Mouse (Mus musculus): Measurements from ENCODE around the gene Ppan. TPM values are rescaled to one million over a fixed set of nuclear protein-coding genes. Genes with fewer than 3 reads are reported as not detected.

The Ppan gene
- polyA plus RNA-seq, 1 experiment from 2014 or later: 64.1 TPM

DNA sequence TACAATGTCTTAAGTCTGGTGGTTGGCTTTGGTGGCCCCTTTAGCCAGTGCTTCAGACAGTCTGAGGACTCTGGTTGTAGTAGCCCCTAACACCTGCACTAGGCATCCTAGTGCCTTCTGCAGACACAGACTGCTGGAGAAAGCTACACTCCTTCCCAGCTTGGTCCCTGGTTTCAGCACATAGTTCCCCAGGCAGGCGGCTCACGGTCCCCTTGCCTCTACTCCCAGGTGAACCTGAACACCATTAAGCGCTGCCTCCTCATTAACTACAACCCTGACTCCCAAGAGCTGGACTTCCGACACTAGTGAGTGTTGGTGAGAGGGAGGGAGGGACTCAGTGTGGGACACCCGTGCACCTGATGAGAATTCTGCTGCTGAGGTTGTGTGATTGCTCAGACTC lies 2.4 kb downstream of the Ppan start:
- Histone ChIP-seq H3K27me3 (ENCODE audit: control insufficient read depth, insufficient read depth, low read depth, low read length) (no peaks in the 10 kb centered on the region), H3K4me1 (replicated peaks; ENCODE audit: control insufficient read depth, insufficient read depth, low read length) (peaks cover 5% of the 10 kb centered on the region), H3K9me3 (ENCODE audit: control insufficient read depth, low read length) (no peaks in the 10 kb centered on the region), H3K27ac (ENCODE audit: low read length) (no peak overlapping the region), H3K4me3 (ENCODE audit: low read length) (no peak overlapping the region), H3K9ac (ENCODE audit: low read length) (no peak overlapping the region), H3K4me2 (ENCODE audit: low read depth, low read length) (no peak overlapping the region), H3K36me3 (ENCODE audit: control insufficient read depth, insufficient read depth, low read length) (peaks cover 55% of the 10 kb centered on the region)
- ATAC-seq (ENCODE audit: low read depth): no peak
- WGBS: 87% methylated on average over 5 of the region's 5 CpGs

GRCm38 (mm10) chr9:20891339-20892103 lies 3.5 kb downstream of the Ppan start:
- Histone ChIP-seq H3K4me2 (ENCODE audit: low read depth, low read length) (no peak overlapping the region), H3K36me3 (ENCODE audit: control insufficient read depth, insufficient read depth, low read length) (peaks cover 65% of the 10 kb centered on the region), H3K4me1 (replicated peaks; ENCODE audit: control insufficient read depth, insufficient read depth, low read length) (peaks cover 5% of the 10 kb centered on the region), H3K27ac (ENCODE audit: low read length) (no peak overlapping the region), H3K27me3 (ENCODE audit: control insufficient read depth, insufficient read depth, low read depth, low read length) (no peaks in the 10 kb centered on the region), H3K9me3 (ENCODE audit: control insufficient read depth, low read length) (no peaks in the 10 kb centered on the region), H3K9ac (ENCODE audit: low read length) (no peak overlapping the region), H3K4me3 (ENCODE audit: low read length) (no peak overlapping the region)
- 61% methylated on average over 26 of the region's 26 CpGs for WGBS
- ATAC-seq (ENCODE audit: low read depth): no peak

DNA sequence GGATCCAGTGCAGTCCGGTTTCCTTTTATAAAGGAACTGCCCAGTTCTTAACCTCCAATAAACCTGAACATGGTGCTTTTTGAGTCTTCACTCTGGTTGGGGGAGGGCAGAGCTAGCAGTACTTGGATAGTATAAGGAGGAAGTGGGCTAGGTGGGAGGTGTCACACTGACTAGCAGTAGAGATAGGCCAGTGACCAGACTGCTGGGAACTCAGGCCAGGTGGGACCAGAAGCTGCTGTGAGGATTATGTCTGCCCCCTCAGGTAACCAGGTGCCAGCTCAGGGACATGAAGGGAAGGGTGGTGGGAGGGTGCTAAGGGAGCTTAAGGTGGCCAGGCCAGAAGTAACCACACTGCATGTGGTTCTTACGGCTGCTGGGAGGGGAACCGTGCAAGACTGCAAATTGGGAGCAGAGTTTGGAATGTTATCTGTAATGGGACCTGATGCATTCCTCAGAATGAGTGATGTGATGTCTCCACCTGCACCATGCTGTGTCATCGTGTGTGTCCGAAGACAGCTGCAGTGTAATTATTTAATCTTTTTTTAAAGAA lies 4.2 kb downstream of the Ppan start:
- 58% methylated on average over 5 of the region's 5 CpGs for WGBS
- ATAC-seq (ENCODE audit: low read depth): no peak
- H3K27me3 ChIP-seq (ENCODE audit: control insufficient read depth, insufficient read depth, low read depth, low read length): no peaks in the 10 kb centered on the region
- H3K27ac ChIP-seq (ENCODE audit: low read length): no peak overlapping the region
- no peak overlapping the region for H3K4me3 ChIP-seq (ENCODE audit: low read length)
- H3K4me2 ChIP-seq (ENCODE audit: low read depth, low read length): no peak overlapping the region
- peaks cover 11% of the 10 kb centered on the region for H3K4me1 ChIP-seq (replicated peaks; ENCODE audit: control insufficient read depth, insufficient read depth, low read length)
- no peaks in the 10 kb centered on the region for H3K9me3 ChIP-seq (ENCODE audit: control insufficient read depth, low read length)
- peaks cover 65% of the 10 kb centered on the region for H3K36me3 ChIP-seq (ENCODE audit: control insufficient read depth, insufficient read depth, low read length)
- H3K9ac ChIP-seq (ENCODE audit: low read length): no peak overlapping the region

DNA sequence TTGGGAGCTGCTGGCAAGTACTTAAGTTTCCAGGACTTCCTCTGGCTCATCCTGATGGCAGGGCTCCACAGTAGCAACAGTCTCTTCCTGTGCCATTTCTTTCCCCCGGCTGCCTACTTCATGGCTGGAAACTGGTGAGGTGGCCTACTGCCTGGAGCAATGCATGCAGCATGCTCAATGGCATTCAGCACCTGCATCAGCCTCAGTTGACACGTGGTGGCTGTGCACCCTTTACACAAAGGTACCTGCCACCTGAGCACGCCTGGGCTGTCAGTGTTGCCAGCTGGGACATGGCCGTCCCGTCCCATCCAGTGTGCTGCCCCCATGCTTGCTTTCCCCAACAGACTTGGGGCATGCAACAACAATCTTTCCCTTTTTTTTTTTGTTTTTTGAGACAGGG lies 5.1 kb downstream of the Ppan start:
- 66% methylated on average over 5 of the region's 5 CpGs for WGBS
- H3K4me3 ChIP-seq (ENCODE audit: low read length): no peak overlapping the region
- H3K36me3 ChIP-seq (ENCODE audit: control insufficient read depth, insufficient read depth, low read length): peaks cover 65% of the 10 kb centered on the region
- no peak overlapping the region for H3K27ac ChIP-seq (ENCODE audit: low read length)
- no peaks in the 10 kb centered on the region for H3K9me3 ChIP-seq (ENCODE audit: control insufficient read depth, low read length)
- H3K4me2 ChIP-seq (ENCODE audit: low read depth, low read length): no peak overlapping the region
- no peaks in the 10 kb centered on the region for H3K27me3 ChIP-seq (ENCODE audit: control insufficient read depth, insufficient read depth, low read depth, low read length)
- peaks cover 18% of the 10 kb centered on the region for H3K4me1 ChIP-seq (replicated peaks; ENCODE audit: control insufficient read depth, insufficient read depth, low read length)
- H3K9ac ChIP-seq (ENCODE audit: low read length): no peak overlapping the region
- no peak for ATAC-seq (ENCODE audit: low read depth)

- H3K4me2 ChIP-seq (ENCODE audit: low read depth, low read length): no peak overlapping the region
- no peaks in the 10 kb centered on the region for H3K27me3 ChIP-seq (ENCODE audit: control insufficient read depth, insufficient read depth, low read depth, low read length)
- no peaks in the 10 kb centered on the region for H3K9me3 ChIP-seq (ENCODE audit: control insufficient read depth, low read length)
- no peak for ATAC-seq (ENCODE audit: low read depth)
- no peak overlapping the region; the same call in 1 of the 2 replicates for H3K9ac ChIP-seq (ENCODE audit: low read length)
- 79% methylated on average over 13 of the region's 13 CpGs for WGBS
- no peak overlapping the region for H3K4me3 ChIP-seq (ENCODE audit: low read length)
- H3K27ac ChIP-seq (ENCODE audit: low read length): no peak overlapping the region
- peaks cover 65% of the 10 kb centered on the region for H3K36me3 ChIP-seq (ENCODE audit: control insufficient read depth, insufficient read depth, low read length)
- H3K4me1 ChIP-seq (replicated peaks; ENCODE audit: control insufficient read depth, insufficient read depth, low read length): peaks cover 18% of the 10 kb centered on the region
These were observed 5.8 kb downstream of the Ppan start for GRCm38 (mm10) chr9:20893590-20894343.

DNA sequence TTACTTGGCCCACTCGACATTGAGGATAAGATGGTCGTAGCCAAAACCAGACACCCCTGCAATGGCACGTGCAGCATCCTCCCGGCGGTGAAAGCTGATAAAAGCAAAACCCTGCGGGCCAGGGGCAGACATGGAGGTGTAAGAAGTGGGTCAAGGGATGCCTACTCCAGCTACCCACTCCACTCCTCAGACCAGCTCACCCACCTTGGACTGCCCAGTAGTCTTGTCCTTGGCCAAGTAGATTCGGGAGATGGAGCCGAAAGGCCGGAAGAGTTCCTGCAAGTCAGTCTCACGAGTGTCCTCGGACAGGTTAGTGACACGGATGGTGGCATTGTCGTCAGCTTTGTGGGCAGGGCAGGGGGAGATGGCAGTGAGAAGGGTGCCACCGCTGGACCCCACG lies 6.7 kb downstream of the Ppan start:
- Histone ChIP-seq H3K4me3 (ENCODE audit: low read length) (no peak overlapping the region), H3K4me2 (ENCODE audit: low read depth, low read length) (no peak overlapping the region), H3K9ac (ENCODE audit: low read length) (no peak overlapping the region; the same call in 1 of the 2 replicates), H3K27ac (ENCODE audit: low read length) (no peak overlapping the region), H3K36me3 (ENCODE audit: control insufficient read depth, insufficient read depth, low read length) (peaks cover 63% of the 10 kb centered on the region), H3K27me3 (ENCODE audit: control insufficient read depth, insufficient read depth, low read depth, low read length) (no peaks in the 10 kb centered on the region), H3K4me1 (replicated peaks; ENCODE audit: control insufficient read depth, insufficient read depth, low read length) (peaks cover 13% of the 10 kb centered on the region), H3K9me3 (ENCODE audit: control insufficient read depth, low read length) (no peaks in the 10 kb centered on the region)
- no peak for ATAC-seq (ENCODE audit: low read depth)
- WGBS: 86% methylated on average over 15 of the region's 15 CpGs

DNA sequence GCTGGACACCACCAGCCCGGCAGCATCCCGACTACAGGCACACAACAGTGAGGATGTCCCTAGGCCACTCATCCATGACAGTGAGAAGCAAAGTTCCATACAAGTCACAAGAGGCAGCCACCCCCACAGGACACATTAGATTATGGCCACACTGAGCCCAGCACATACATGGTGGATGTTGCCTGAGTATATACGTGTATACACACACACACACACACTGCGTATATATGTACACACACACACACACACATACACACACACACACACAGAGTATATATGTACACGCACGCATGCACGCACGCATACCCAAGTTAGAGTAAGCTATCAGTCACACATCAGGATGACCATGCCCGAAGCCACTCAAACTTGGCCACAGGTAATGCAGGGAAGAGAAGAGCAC lies 7.4 kb downstream of the Ppan start:
- Histone ChIP-seq H3K9ac (ENCODE audit: low read length) (no peak overlapping the region), H3K27me3 (ENCODE audit: control insufficient read depth, insufficient read depth, low read depth, low read length) (no peaks in the 10 kb centered on the region), H3K9me3 (ENCODE audit: control insufficient read depth, low read length) (no peaks in the 10 kb centered on the region), H3K4me3 (ENCODE audit: low read length) (no peak overlapping the region), H3K27ac (ENCODE audit: low read length) (no peak overlapping the region), H3K36me3 (ENCODE audit: control insufficient read depth, insufficient read depth, low read length) (peaks cover 56% of the 10 kb centered on the region), H3K4me1 (replicated peaks; ENCODE audit: control insufficient read depth, insufficient read depth, low read length) (peaks cover 13% of the 10 kb centered on the region), H3K4me2 (ENCODE audit: low read depth, low read length) (no peak overlapping the region)
- 91% methylated on average over 9 of the region's 9 CpGs for WGBS
- no peak for ATAC-seq (ENCODE audit: low read depth)

DNA sequence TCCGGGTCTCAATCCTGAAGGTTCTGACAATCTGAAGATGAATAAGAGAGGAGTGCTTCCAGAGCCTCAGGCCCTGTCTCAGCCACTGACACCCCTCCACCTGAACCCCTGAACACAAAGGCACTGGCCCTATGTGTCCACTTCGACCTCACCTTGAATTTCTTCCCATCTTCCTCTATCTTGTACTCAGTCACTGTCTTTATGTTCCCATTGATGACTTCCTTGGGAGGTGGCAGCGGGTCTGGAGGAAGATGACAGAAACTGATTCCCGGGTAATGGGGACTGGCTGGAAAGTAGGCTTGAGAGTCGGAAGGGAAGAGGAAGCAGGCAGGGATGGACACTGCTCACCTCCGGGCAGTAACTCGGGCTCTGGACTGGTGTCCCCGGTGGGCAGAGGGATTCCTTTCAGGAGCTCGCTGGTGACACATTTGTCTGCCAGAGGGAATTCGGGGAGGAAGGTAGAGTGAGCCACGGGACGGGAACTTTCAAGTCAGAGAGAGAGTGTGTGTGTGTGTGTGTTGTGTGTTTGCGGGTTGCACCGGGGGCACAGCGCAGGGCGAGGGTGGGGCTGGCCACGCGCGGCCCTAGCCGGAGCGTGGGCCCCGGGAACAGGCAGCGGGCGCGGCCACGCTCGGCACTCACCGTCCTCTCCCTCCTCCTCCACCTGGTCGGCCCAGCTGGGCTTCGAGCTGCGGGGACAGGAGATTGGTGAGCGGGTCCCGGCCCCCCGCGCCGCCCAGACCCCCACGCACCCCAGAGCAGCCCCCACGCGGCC lies 9.9 kb downstream of the Ppan start:
- Histone ChIP-seq H3K27me3 (ENCODE audit: control insufficient read depth, insufficient read depth, low read depth, low read length) (no peaks in the 10 kb centered on the region), H3K4me3 (ENCODE audit: low read length) (peak overlapping the region; percentile 94), H3K4me1 (replicated peaks; ENCODE audit: control insufficient read depth, insufficient read depth, low read length) (peaks cover 16% of the 10 kb centered on the region), H3K27ac (ENCODE audit: low read length) (peak overlapping the region; percentile 65), H3K36me3 (ENCODE audit: control insufficient read depth, insufficient read depth, low read length) (peaks cover 32% of the 10 kb centered on the region), H3K9ac (ENCODE audit: low read length) (peak overlapping the region; percentile 99), H3K9me3 (ENCODE audit: control insufficient read depth, low read length) (no peaks in the 10 kb centered on the region), H3K4me2 (ENCODE audit: low read depth, low read length) (peak overlapping the region; percentile 99)
- 3% methylated on average over 38 of the region's 39 CpGs for WGBS
- peak; percentile 61 for ATAC-seq (ENCODE audit: low read depth)

Data from lung, embryonic 16.5 days (tissue).